28 mouse cellular contexts compared by ENCODE assay signal in the genomic region with DNA sequence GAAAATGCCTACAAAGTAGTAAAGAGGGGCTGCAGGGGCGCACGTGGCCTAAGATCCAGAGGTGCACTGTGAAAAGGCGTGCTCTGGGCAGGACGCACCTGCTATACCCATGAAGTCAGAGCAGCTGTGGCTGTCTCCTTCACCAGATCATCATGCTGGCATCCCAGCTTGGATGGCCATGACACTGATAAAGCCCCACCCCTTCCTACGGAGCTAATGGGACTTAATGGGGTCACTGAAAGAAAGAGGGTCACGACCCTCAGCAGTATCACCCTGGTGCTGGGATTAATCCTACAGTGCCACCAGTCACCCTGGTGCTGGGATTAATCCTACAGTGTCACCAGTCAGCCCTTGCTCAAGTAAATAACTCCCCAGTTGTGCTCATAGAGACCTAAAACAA.
"Had no signal": no experiment of that assay in that cellular context is flagged by ENCODE, and none has a peak within 500 bp of the region (broad histone marks: within the 10 kb centered on the region; RNA-seq: fewer than 3 reads in every experiment).

No protein-coding gene starts in this region.

- ATAC-seq: forebrain, embryonic 13.5 days; forebrain, embryonic 14.5 days; forebrain, embryonic 15.5 days; forebrain, embryonic 16.5 days; forebrain, postnatal 0 days had no signal

- H3K27ac ChIP-seq: embryonic facial prominence, embryonic 10.5 days; embryonic facial prominence, embryonic 12.5 days; embryonic facial prominence, embryonic 13.5 days; embryonic facial prominence, embryonic 15.5 days; forebrain, embryonic 10.5 days; forebrain, embryonic 12.5 days; forebrain, embryonic 13.5 days; forebrain, embryonic 15.5 days; gastrocnemius, adult 2 months; heart, adult 2 months had no signal

- DNase-seq: cerebellum, adult 2 months; cerebellum, adult 8-10 months; cerebellum, adult 9-10 months; cerebellum, adult 9-11 months; cerebellum, postnatal 10 days; cerebellum, postnatal 14 days; cerebellum, postnatal 25 days; cerebellum, postnatal 36 days; embryo, embryonic 11 days; forebrain, postnatal 0 days; gastrocnemius, adult 2 months; gastrocnemius, postnatal 10 days; gastrocnemius, postnatal 14 days; gastrocnemius, postnatal 25 days; gastrocnemius, postnatal 36 days; heart, adult 18-20 months; heart, adult 2 months had no signal

- H3K9ac ChIP-seq: embryonic facial prominence, embryonic 12.5 days; embryonic facial prominence, embryonic 13.5 days; embryonic facial prominence, embryonic 15.5 days; forebrain, embryonic 12.5 days; forebrain, embryonic 13.5 days; forebrain, embryonic 15.5 days; forebrain, postnatal 0 days had no signal

- H3K4me2 ChIP-seq: embryonic facial prominence, embryonic 12.5 days; embryonic facial prominence, embryonic 13.5 days; embryonic facial prominence, embryonic 15.5 days; forebrain, embryonic 12.5 days; forebrain, embryonic 13.5 days; forebrain, embryonic 15.5 days had no signal

- H3K4me1 ChIP-seq: embryonic facial prominence, embryonic 12.5 days had no signal

- H3K36me3 ChIP-seq: embryonic facial prominence, embryonic 10.5 days; embryonic facial prominence, embryonic 12.5 days; embryonic facial prominence, embryonic 13.5 days; embryonic facial prominence, embryonic 15.5 days; forebrain, embryonic 10.5 days; forebrain, embryonic 12.5 days; forebrain, embryonic 15.5 days had no signal

- H3K4me3 ChIP-seq: embryonic facial prominence, embryonic 10.5 days; embryonic facial prominence, embryonic 12.5 days; embryonic facial prominence, embryonic 13.5 days; embryonic facial prominence, embryonic 15.5 days; erythroblast, embryonic 14.5 days; forebrain, embryonic 10.5 days; forebrain, embryonic 12.5 days; forebrain, embryonic 13.5 days; forebrain, embryonic 15.5 days; gastrocnemius, adult 2 months; heart, adult 2 months had no signal

- H3K27me3 ChIP-seq: embryonic facial prominence, embryonic 12.5 days; embryonic facial prominence, embryonic 13.5 days; embryonic facial prominence, embryonic 15.5 days; forebrain, embryonic 12.5 days; forebrain, embryonic 13.5 days; forebrain, embryonic 15.5 days had no signal

- H3K9me3 ChIP-seq: embryonic facial prominence, embryonic 10.5 days; embryonic facial prominence, embryonic 12.5 days; embryonic facial prominence, embryonic 13.5 days; embryonic facial prominence, embryonic 15.5 days; forebrain, embryonic 10.5 days; forebrain, embryonic 12.5 days; forebrain, embryonic 13.5 days; forebrain, embryonic 15.5 days had no signal
